Mouse (Mus musculus): ENCODE data around the gene Tcstv3. TPM values are rescaled to one million over a fixed set of nuclear protein-coding genes. Genes with fewer than 3 reads are reported as not detected.

Gene Tcstv3
- polyA plus RNA-seq, 1 experiment from 2014 or later: not detected

Other genes with a start within 250 kb of the Tcstv3 start
- gene Gm20767, start 176.6 kb upstream of the Tcstv3 start, polyA plus RNA-seq (2015; fragmentation: Nextera tagmentation; extraction: Ambion mirVana): not detected in 2 replicates
- not detected in 2 replicates for gene Gm21818, start 144.4 kb upstream of the Tcstv3 start, polyA plus RNA-seq (2015; fragmentation: Nextera tagmentation; extraction: Ambion mirVana)
- not detected in 2 replicates for gene Gm21762, start 100.9 kb upstream of the Tcstv3 start, polyA plus RNA-seq (2015; fragmentation: Nextera tagmentation; extraction: Ambion mirVana)
- gene Gm21731, start 77.8 kb upstream of the Tcstv3 start, polyA plus RNA-seq (2015; fragmentation: Nextera tagmentation; extraction: Ambion mirVana): not detected in 2 replicates
- gene AF067061, start 53.8 kb upstream of the Tcstv3 start, polyA plus RNA-seq (2015; fragmentation: Nextera tagmentation; extraction: Ambion mirVana): not detected in 2 replicates
- not detected in 2 replicates for gene BC147527, start 16.5 kb upstream of the Tcstv3 start, polyA plus RNA-seq (2015; fragmentation: Nextera tagmentation; extraction: Ambion mirVana)

Measured in forebrain, embryonic 16.5 days (tissue).